Mouse (Mus musculus) brown adipose tissue, adult 24 weeks (tissue): Measurements from ENCODE around the gene Tlx3. TPM values are rescaled to one million over a fixed set of nuclear protein-coding genes. Genes with fewer than 3 reads are reported as not detected.

ENCODE experiments used
- polyA plus RNA-seq: library from polyadenylated mRNA; stranded (reverse); fragments of >200 nt; gene quantifications from 2 replicates; pipeline ENCODE4 v1.2.4, GENCODE M21; 2012; ENCODE audit not compliant: missing spikeins, insufficient read depth, insufficient read length

Gene Tlx3
- polyA plus RNA-seq, 1 experiment = not detected

Other genes with a start within 250 kb of the Tlx3 start
- 2.1 TPM in 1 of 2 replicates, not detected in the other for gene Fgf18, start 56.2 kb downstream of the Tlx3 start, polyA plus RNA-seq
- gene Npm1, start 40.4 kb downstream of the Tlx3 start, polyA plus RNA-seq = 195 and 214 TPM in 2 replicates
- not detected in 2 replicates for gene Gm12117, start 73.1 kb upstream of the Tlx3 start, polyA plus RNA-seq